Mouse (Mus musculus) erythroid progenitor cell, adult 5-6 weeks (primary cell): ENCODE data around the gene Aspm. TPM values are rescaled to one million over a fixed set of nuclear protein-coding genes. Genes with fewer than 3 reads are reported as not detected.
"Not testable (repeated sequence)": the region's sequence is repeated elsewhere in the genome, so short reads cannot be mapped to it uniquely, and the experiment has no call there.

Source experiments
- ATAC-seq: replicated peaks from 2 replicates; pipeline ENCODE4 v1.8.0; 2016; ENCODE audit warnings: moderate number of reproducible peaks, mild to moderate bottlenecking, moderate TSS enrichment, inconsistent platforms; ENCODE audit not compliant: poor library complexity, low FRiP score, severe bottlenecking
- total RNA-seq, 2 experiments: library from RNA; stranded (forward) in 1 of 2; stranded (reverse) in 1 of 2; fragments of 150-400 nt in 1 of 2; fragments of 186-747, 209-891 nt in 1 of 2; gene quantifications; 2 replicates each; pipeline versions ENCODE4 v1.2.3 to v1.2.4; 2015 to 2017; ENCODE audit warnings: low replicate concordance in 2 of 2

The Aspm gene
- total RNA-seq (2015; ENCODE audit: low replicate concordance) (212 and 227 TPM in 2 replicates), total RNA-seq (2017; ENCODE audit: low replicate concordance) (266 and 287 TPM in 2 replicates)

GRCm38 (mm10) chr1:139454340-139455225, at the start of gene Aspm:
TSS of gene Aspm (plus strand) at chr1:139454772.
- ATAC-seq = peak; percentile 96

- no peak for ATAC-seq
Measured at GRCm38 (mm10) chr1:139405766-139406165, 48.8 kb upstream of the Aspm start.

DNA sequence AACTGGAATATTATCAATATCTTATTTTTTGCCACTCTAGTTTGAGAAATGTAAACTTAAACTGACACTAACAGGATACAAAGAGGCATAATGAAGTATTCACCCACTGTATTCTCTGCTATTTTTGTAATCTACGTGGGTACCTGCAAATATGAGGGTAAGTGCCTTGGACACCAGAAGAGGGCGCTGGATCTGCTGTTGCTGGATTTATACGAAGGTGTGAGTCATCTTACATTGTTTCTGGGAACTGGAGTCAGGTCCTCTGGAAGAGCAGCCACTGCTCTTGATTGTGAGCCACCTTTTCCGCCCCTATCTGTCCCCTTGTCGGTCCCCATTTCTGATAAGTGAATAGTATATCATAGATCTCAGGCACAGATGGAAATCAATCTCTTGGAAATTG, 46.9 kb upstream of the Aspm start:
- ATAC-seq = no peak

GRCm38 (mm10) chr1:139412365-139412764, 42.2 kb upstream of the Aspm start:
- ATAC-seq = not testable (repeated sequence)

- ATAC-seq = no peak
Measured at GRCm38 (mm10) chr1:139413465-139413864, 41.1 kb upstream of the Aspm start.

GRCm38 (mm10) chr1:139421521-139421874, 33.1 kb upstream of the Aspm start:
- peak; percentile 54 for ATAC-seq

GRCm38 (mm10) chr1:139421875-139422791, 32.4 kb upstream of the Aspm start, which contains the start of gene Zbtb41:
TSS of gene Zbtb41 (plus strand) at chr1:139422288.
- ATAC-seq = peak; percentile 91

GRCm38 (mm10) chr1:139422941-139423340, 31.6 kb upstream of the Aspm start:
- no peak for ATAC-seq

GRCm38 (mm10) chr1:139423931-139424330, 30.6 kb upstream of the Aspm start:
- ATAC-seq = no peak

GRCm38 (mm10) chr1:139425006-139425405, 29.6 kb upstream of the Aspm start:
- ATAC-seq = no peak

DNA sequence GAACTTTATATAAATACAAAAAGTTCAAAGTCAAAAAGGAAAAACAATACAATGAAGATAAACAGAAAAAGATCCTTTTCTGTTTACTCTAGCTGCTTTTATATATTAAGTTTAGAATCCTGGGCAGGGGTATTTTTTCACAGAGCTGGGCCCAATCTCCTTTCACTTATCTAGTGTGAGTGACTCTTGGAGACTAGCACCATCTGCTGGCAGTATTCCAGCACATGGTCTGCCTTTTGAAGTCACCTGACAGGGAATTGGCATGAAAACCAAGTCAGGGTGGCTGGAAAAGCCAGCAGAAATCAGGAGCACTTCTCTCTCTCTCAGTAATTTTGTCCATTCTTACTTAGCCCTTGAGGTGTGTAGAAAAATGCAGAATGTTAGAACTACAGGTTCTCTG, 16.2 kb upstream of the Aspm start:
- no peak for ATAC-seq

DNA sequence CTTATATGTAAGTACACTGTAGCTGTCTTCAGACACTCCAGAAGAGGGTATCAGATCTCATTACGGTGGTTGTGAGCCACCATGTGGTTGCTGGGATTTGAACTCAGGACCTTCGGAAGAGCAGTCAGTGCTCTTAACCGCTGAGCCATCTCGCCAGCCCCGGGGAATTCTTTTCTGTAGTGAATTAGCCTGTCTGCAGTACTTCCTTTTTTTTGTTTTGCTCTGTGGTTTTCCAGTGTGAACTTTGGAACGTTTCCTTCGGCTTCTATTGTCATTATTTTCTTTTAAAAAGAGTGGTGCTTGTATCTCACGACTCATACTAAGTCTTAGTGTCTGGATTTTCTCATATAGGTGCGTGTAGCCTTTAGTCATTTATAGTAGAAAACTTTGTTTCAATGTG, 11.5 kb upstream of the Aspm start:
- not testable (repeated sequence) for ATAC-seq

GRCm38 (mm10) chr1:139455226-139455869, 776 bp downstream of the Aspm start:
- peak; percentile 73 for ATAC-seq

DNA sequence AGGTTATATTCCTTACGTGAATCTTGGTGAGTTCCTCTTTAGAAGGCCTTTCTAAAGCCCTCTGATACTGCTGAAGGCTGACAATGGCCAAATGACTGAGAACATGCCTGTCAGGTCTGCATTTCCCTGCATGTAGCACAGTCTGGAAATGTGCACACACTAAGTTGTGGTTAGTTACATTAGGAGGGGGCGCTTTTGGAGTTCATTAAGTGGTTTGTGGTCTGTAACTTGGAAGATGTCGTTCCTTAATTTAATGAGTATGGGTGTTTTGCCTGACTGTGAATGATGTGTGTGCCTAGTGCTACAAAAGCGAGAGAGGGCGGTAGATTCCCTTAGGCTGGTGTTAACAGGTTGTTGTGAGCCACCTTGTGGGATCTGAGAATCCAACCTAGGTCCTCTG, 6.2 kb downstream of the Aspm start:
- no peak for ATAC-seq

GRCm38 (mm10) chr1:139465936-139466335, 11.4 kb downstream of the Aspm start:
- ATAC-seq = peak; percentile 65; the same call in 1 of the 2 replicates

DNA sequence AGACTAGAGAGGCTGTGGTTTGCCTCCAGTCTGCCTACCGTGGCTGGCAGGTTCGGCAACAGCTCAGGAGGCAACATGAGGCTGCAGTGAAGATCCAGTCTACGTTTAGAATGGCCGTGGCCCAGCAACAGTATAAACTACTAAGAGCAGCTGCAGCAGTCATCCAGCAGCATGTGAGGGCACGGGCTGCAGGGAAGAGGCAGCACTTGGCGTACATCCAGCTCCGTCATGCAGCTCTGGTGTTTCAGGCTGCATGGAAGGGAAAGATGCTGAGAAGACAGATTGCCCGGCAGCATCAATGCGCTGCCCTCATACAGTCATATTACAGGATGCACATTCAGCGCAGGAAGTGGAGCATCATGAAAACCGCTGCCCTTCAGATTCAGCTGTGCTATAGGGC, 24.3 kb downstream of the Aspm start:
- ATAC-seq = 0 out of 2 replicates have a peak, but pooled peaks have one; percentile 21

- ATAC-seq = no peak
Measured at GRCm38 (mm10) chr1:139480246-139480645, 25.7 kb downstream of the Aspm start.

- ATAC-seq = 0 out of 2 replicates have a peak, but pooled peaks have one; percentile 27
Measured at GRCm38 (mm10) chr1:139481146-139481545, 26.6 kb downstream of the Aspm start.

DNA sequence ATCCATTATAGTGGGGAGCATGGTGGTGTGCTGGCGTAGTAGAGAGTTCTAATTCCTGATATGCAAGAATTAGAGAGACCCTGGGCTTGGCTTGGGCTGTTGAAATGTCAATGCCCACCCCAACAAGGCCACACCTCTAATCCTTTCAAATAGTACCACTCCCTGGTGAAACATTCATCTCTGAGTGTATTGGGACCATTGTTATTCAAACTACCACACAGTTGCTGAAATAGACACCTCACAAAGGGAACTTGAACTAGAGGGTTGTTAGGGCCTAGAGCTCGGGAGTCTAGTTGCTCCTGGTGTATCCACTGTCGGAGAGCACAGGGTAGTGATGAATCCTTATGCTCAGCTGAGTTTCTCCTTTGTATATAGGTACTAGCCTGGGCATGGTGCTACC, 40.1 kb downstream of the Aspm start:
- ATAC-seq = peak; percentile 36; the same call in 1 of the 2 replicates

DNA sequence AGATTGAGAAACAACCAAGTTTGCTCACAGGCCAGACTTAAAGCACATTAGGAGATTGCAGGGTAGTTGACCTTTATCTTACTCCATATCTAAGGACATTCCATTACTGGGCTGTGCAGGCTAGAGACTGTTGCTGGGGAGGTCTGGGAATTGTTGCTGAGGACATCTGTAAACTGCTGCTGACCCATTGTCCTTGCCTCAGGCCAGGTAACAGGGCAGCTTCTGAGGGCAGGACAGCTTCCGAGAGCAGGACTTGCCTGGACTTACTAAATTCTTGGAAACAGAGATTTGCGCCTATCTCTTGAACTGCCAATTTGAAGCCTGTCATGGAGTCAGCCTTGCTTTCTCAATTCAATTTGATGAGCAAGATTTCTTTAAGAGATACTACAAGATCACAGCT, 40.8 kb downstream of the Aspm start:
- ATAC-seq = no peak
